Mouse (Mus musculus): ENCODE data around the gene Galc. TPM values are rescaled to one million over a fixed set of nuclear protein-coding genes. Genes with fewer than 3 reads are reported as not detected.

Galc gene
- polyA plus RNA-seq, 1 experiment = 21.8 TPM

DNA sequence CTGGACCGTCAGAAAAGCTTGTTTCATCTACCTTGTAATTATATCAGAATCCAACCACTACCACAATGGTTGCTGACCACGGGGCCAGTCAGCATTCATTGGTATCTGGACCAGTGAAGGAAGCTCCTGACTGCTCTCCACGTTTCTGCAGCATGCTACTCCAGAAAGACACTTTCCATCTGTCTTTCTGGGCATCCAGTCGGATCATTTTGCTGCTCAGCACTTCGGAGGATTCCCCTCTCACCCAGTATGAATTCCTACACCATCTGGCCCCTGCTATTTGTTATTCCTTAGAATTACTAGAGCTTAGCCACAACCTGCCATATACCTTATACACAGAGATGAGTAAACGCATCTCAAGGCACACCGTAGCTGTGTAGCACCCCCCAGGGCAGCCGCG, 70.2 kb downstream of the Galc start:
- H3K4me3 ChIP-seq (replicated peaks; ENCODE audit: insufficient read depth, low read depth, low read length) = no peak overlapping the region
- TF ChIP-seq CTCF (IDR thresholded peaks at IDR 0.05; ENCODE audit: borderline replicate concordance, insufficient read depth, low read depth, low read length) (no peak), POLR2A (IDR thresholded peaks at IDR 0.05; ENCODE audit: borderline replicate concordance, insufficient read depth, low read length) (no peak)
- no peak overlapping the region for H3K27ac ChIP-seq (ENCODE audit: insufficient read depth, low read length)
- H3K27me3 ChIP-seq (ENCODE audit: control insufficient read depth, insufficient read depth, low read length) = no peaks in the 10 kb centered on the region
- WGBS = 24% methylated on average over 9 of the region's 9 CpGs
- DNase-seq = peak in 1 of 2 experiments; percentile 51
- peaks cover 5% of the 10 kb centered on the region; the same call in 1 of the 2 replicates for H3K4me1 ChIP-seq (ENCODE audit: control insufficient read depth, insufficient read depth, low read length)

DNA sequence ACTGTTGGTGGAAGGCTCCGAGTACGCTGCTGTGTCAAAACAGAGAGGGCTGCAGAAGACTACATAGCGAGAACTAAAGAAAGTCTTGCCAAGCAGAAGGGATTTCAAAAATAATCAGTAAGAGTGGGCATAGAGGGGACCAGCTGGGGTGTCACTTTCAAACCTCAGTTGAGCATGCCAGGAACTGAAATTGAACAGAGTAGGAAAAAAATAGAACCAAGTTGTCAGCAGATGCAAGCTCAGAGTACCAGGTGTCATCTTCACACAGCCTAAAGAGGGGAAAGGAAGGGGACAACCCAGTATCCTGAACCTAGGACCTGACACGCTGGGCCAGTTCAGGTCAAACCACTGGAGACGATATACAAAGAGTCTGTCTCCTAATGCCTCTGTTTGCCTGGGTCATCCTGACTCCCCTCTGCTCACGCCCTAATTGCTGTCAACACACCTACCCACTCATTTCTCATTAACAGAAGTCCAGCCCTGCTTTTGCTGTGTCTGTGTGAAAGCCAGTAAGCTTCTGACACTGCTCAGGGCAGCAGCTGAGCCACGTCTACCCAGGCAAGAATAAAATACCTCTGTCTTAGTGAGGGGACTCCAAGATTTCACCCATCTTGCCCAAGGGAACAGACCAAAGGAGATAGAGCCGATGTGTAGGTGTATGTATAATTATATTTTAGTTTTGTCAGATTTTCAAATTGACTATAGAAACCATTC, 71.9 kb downstream of the Galc start:
- no peak overlapping the region for H3K27ac ChIP-seq (ENCODE audit: insufficient read depth, low read length)

DNA sequence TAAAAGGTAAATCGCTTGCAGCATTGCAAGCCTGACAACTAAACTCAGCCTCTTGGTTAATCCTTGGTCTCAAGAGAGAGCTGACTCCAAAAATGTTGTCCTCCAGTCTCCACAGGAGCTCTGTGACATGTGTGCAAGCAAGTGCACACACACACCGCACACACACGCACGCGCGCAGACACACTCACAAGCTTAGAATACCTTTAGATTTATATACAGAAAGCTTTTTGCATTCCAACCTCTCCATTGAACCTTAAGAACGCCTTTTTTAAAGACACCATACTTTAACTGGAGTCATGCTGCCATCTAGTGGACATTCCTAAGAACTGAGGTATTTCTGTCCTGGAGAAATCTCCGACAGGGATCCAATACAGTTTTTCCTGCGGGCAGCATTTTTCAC, 77.5 kb downstream of the Galc start:
- Histone ChIP-seq H3K27me3 (ENCODE audit: control insufficient read depth, insufficient read depth, low read length) (no peaks in the 10 kb centered on the region), H3K4me1 (ENCODE audit: control insufficient read depth, insufficient read depth, low read length) (no peaks in the 10 kb centered on the region; the same call in 1 of the 2 replicates), H3K27ac (ENCODE audit: insufficient read depth, low read length) (no peak overlapping the region), H3K4me3 (replicated peaks; ENCODE audit: insufficient read depth, low read depth, low read length) (peak overlapping the region; percentile 32)
- TF ChIP-seq CTCF (IDR thresholded peaks at IDR 0.05; ENCODE audit: borderline replicate concordance, insufficient read depth, low read depth, low read length) (peak; percentile 47; the same call in 1 of the 2 replicates), POLR2A (IDR thresholded peaks at IDR 0.05; ENCODE audit: borderline replicate concordance, insufficient read depth, low read length) (no peak)
- WGBS = 3% methylated on average over 9 of the region's 9 CpGs
- peak; percentile 37 to 56 for DNase-seq

More for the DNA sequence above, 71.9 kb downstream of the Galc start:
- TF ChIP-seq POLR2A (IDR thresholded peaks at IDR 0.05; ENCODE audit: borderline replicate concordance, insufficient read depth, low read length) (no peak), CTCF (IDR thresholded peaks at IDR 0.05; ENCODE audit: borderline replicate concordance, insufficient read depth, low read depth, low read length) (no peak)
- DNase-seq = no peak
- no peaks in the 10 kb centered on the region for H3K27me3 ChIP-seq (ENCODE audit: control insufficient read depth, insufficient read depth, low read length)
- H3K4me1 ChIP-seq (ENCODE audit: control insufficient read depth, insufficient read depth, low read length) = peaks cover 5% of the 10 kb centered on the region; the same call in 1 of the 2 replicates
- WGBS = 70% methylated on average over 8 of the region's 8 CpGs
- no peak overlapping the region for H3K4me3 ChIP-seq (replicated peaks; ENCODE audit: insufficient read depth, low read depth, low read length)

DNA sequence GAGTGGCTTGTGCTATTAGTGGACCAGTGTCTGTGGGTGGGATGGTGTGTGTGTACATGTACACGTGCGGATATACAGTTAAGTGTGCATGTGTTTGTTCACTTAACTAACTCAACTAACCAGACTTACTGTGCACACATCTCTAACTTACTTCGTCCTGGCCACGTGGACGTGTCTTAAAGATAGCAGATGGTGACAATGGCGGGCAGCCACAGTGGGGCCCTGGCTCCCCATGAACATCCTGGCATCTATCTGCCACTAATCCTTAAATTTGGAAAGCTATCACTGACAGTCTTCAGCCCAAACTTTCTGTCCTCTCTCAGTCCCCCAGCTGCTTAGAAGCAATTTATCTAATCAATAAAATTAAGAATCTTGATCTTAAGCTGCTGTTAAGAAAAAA, 78.5 kb downstream of the Galc start:
- 32% methylated on average over 6 of the region's 6 CpGs for WGBS
- Histone ChIP-seq H3K27ac (ENCODE audit: insufficient read depth, low read length) (no peak overlapping the region), H3K4me3 (replicated peaks; ENCODE audit: insufficient read depth, low read depth, low read length) (no peak overlapping the region), H3K4me1 (ENCODE audit: control insufficient read depth, insufficient read depth, low read length) (no peaks in the 10 kb centered on the region; the same call in 1 of the 2 replicates), H3K27me3 (ENCODE audit: control insufficient read depth, insufficient read depth, low read length) (no peaks in the 10 kb centered on the region)
- DNase-seq = peak; percentile 38 to 61
- TF ChIP-seq POLR2A (IDR thresholded peaks at IDR 0.05; ENCODE audit: borderline replicate concordance, insufficient read depth, low read length) = no peak
- no peak for TF ChIP-seq CTCF (IDR thresholded peaks at IDR 0.05; ENCODE audit: borderline replicate concordance, insufficient read depth, low read depth, low read length)

DNA sequence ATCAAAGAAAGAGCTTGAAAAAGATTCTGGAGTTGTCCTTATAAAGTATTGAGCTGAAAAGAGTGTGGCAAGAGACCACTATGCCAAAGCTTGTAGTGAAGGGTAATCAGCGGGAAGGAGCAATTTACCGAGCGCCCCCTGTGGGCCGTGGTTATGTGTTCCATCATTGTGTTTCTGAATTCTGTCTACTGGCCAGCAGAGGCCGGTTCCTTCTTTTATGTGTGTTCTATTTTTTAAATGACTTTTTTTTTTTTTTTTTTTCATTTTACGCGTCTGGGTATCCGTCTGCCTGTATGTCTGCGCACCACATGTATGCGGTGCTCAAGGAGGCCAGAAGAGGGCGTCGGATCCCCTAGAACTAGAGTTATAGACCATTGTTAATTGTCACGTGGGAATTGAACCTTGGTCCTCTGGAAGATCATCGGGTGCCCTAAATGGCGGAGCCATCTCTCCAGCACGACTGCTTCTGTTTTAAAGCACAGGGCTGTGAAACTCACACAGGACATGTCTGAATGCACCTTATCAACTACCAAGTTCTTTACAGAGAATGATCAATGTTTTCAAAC, 78.9 kb downstream of the Galc start:
- WGBS = 86% methylated on average over 16 of the region's 16 CpGs
- TF ChIP-seq POLR2A (IDR thresholded peaks at IDR 0.05; ENCODE audit: borderline replicate concordance, insufficient read depth, low read length) = no peak
- no peak for TF ChIP-seq CTCF (IDR thresholded peaks at IDR 0.05; ENCODE audit: borderline replicate concordance, insufficient read depth, low read depth, low read length)
- H3K4me3 ChIP-seq (replicated peaks; ENCODE audit: insufficient read depth, low read depth, low read length) = no peak overlapping the region
- H3K27me3 ChIP-seq (ENCODE audit: control insufficient read depth, insufficient read depth, low read length) = no peaks in the 10 kb centered on the region
- H3K27ac ChIP-seq (ENCODE audit: insufficient read depth, low read length) = no peak overlapping the region
- DNase-seq = no peak
- no peaks in the 10 kb centered on the region; the same call in 1 of the 2 replicates for H3K4me1 ChIP-seq (ENCODE audit: control insufficient read depth, insufficient read depth, low read length)

DNA sequence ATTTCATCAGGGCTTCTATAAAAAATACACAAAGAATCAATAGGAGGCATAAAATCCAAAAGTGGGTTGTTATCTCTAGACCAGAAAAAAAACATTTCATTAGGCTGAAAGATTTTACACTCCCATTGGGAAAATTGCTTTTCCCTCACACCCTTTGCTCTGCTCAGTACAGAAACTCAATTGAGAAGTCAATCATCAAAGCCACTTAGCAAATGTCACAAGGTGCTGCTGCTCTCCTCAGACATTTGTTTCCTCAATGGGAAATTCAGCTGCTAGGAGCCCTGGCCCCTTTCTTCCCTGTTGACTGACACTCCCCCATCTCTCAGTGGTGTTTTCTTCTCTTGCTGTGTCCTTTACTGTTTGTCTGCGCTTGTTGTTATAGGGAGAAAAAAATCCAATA, 79.8 kb downstream of the Galc start:
- WGBS = 77% methylated on average over 1 of the region's 1 CpGs
- DNase-seq = no peak
- no peaks in the 10 kb centered on the region for H3K27me3 ChIP-seq (ENCODE audit: control insufficient read depth, insufficient read depth, low read length)
- H3K4me1 ChIP-seq (ENCODE audit: control insufficient read depth, insufficient read depth, low read length) = no peaks in the 10 kb centered on the region; the same call in 1 of the 2 replicates
- TF ChIP-seq POLR2A (IDR thresholded peaks at IDR 0.05; ENCODE audit: borderline replicate concordance, insufficient read depth, low read length) = no peak
- TF ChIP-seq CTCF (IDR thresholded peaks at IDR 0.05; ENCODE audit: borderline replicate concordance, insufficient read depth, low read depth, low read length) = no peak
- no peak overlapping the region for H3K27ac ChIP-seq (ENCODE audit: insufficient read depth, low read length)
- no peak overlapping the region for H3K4me3 ChIP-seq (replicated peaks; ENCODE audit: insufficient read depth, low read depth, low read length)

DNA sequence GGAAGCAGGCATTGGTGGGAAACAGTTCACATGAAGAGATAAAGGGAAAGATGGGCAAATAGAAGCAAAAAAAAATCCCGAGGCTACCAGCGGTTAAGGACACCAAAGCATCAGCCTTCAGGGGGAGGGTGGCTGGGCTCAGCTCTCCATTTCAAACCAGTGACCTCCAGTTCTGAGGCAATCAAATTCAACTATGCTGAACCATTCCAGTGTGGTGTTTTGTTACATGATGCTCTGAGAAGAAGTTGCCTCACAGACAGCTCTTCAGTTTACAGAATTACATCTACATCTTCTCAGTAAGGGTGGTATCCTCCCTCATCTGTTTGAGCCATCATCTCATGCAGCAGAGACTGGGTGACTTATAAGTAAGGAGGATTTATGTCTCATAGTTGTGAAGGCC, 82.6 kb downstream of the Galc start:
- no peak overlapping the region for H3K4me3 ChIP-seq (replicated peaks; ENCODE audit: insufficient read depth, low read depth, low read length)
- no peak for DNase-seq
- H3K27me3 ChIP-seq (ENCODE audit: control insufficient read depth, insufficient read depth, low read length) = no peaks in the 10 kb centered on the region
- H3K4me1 ChIP-seq (ENCODE audit: control insufficient read depth, insufficient read depth, low read length) = no peaks in the 10 kb centered on the region; the same call in 1 of the 2 replicates
- no peak overlapping the region for H3K27ac ChIP-seq (ENCODE audit: insufficient read depth, low read length)
- TF ChIP-seq POLR2A (IDR thresholded peaks at IDR 0.05; ENCODE audit: borderline replicate concordance, insufficient read depth, low read length) (no peak), CTCF (IDR thresholded peaks at IDR 0.05; ENCODE audit: borderline replicate concordance, insufficient read depth, low read depth, low read length) (no peak)
- 90% methylated on average over 2 of the region's 2 CpGs for WGBS

DNA sequence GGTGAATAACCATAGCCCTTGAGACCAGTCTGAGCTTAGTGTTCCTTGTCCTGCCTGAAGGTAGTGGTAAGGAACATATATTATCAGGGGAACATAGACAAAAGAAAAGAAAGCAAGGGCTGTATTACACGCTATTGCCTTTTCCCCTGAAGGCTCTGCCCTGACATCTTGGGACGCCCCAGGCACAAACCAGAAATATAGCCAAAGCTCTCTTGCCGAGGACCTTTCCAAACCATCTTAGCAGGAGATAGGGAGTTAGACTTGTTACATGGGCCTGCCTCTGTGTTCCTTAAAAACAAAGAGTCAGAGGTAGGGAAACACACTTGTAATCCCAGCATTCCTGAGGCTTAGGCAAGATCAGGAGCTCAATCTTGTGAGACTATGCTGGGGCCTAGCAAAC, 97.4 kb downstream of the Galc start:
- Histone ChIP-seq H3K4me3 (replicated peaks; ENCODE audit: insufficient read depth, low read depth, low read length) (no peak overlapping the region), H3K27me3 (ENCODE audit: control insufficient read depth, insufficient read depth, low read length) (no peaks in the 10 kb centered on the region), H3K4me1 (ENCODE audit: control insufficient read depth, insufficient read depth, low read length) (no peaks in the 10 kb centered on the region), H3K27ac (ENCODE audit: insufficient read depth, low read length) (no peak overlapping the region)
- DNase-seq = no peak
- 96% methylated on average over 3 of the region's 3 CpGs for WGBS
- TF ChIP-seq CTCF (IDR thresholded peaks at IDR 0.05; ENCODE audit: borderline replicate concordance, insufficient read depth, low read depth, low read length) (no peak), POLR2A (IDR thresholded peaks at IDR 0.05; ENCODE audit: borderline replicate concordance, insufficient read depth, low read length) (no peak)

Data from cerebellum, adult 2 months (tissue).